Mouse (Mus musculus) urinary bladder, adult 18-20 months (tissue): ENCODE data around the gene Nyap2.

Experiments
- DNase-seq, 2 experiments: peaks; one replicate each; pipeline ENCODE4 v3.0.0; 2022; ENCODE audit warnings: low spot score in 2 of 2, mixed read lengths in 2 of 2

Gene Nyap2

GRCm38 (mm10) chr1:81076831-81077664 is at the start of gene Nyap2:
Gene Nyap2, plus strand, starts transcription at chr1:81076950.
- no peak for DNase-seq

DNA sequence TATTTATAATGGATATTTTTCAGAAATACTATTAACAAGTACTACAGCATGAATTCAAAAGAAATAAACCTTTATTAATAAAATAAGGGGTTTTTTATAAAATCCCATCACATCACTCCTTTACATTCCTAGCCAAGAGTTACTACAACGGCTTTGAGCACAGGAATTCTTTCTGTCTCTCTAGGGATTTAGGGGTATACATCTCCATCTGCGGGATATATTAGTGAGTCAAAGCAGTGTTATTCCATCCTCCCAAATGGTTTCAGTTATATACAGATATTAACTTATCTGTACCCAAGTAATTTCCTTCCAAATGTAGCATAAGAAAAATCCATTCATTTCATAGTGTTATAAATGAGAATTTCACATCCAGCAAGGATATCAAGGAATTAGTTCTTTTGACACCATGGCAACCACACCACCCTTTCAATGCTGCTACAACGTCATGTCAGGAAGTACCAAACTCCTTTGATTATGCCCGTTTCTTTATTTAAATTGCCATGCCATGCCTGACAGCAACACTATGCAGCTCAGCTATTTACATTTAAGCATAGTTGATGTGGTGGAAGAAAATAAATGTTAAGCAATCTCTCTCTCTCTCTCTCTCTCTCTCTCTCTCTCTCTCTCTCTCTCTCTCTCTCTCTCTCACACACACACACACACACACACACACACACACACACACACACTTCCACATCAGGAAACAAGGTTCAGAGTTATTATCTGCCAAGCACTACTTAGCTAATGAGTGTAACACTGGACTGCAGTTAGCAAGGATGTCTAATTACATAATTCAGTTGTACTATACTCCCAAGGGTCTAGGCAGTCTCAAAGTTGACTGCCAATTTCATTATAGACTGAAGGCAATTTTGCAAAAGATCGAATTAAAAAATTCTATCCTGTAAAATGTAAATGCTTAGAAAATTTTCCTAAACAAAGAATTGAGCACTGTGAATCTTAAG is 33.6 kb upstream of the Nyap2 start:
- DNase-seq: no peak

- no peak for DNase-seq
Observed at GRCm38 (mm10) chr1:81058340-81058739, 18.4 kb upstream of the Nyap2 start.

DNA sequence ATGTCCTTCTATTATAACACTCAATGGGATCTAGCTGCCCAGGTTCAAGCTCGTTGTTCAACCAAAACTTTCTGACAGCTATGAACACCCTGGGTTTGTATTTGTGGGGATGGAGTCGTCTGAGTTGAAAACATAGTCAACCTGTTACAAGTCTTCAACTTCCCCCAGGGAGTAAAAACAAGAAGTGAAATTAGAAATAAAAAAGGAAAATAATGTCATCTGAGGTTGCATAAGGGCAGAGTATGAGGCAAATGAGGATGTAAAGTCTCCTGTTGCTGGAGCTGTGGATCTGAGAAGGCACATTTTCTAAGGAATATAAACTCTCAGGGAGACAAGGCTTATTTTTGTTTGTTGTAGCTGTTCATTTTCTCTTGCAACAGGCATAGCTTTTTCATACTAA is 17.9 kb upstream of the Nyap2 start:
- DNase-seq: no peak

GRCm38 (mm10) chr1:81062811-81063210 is 13.9 kb upstream of the Nyap2 start:
- no peak for DNase-seq

DNA sequence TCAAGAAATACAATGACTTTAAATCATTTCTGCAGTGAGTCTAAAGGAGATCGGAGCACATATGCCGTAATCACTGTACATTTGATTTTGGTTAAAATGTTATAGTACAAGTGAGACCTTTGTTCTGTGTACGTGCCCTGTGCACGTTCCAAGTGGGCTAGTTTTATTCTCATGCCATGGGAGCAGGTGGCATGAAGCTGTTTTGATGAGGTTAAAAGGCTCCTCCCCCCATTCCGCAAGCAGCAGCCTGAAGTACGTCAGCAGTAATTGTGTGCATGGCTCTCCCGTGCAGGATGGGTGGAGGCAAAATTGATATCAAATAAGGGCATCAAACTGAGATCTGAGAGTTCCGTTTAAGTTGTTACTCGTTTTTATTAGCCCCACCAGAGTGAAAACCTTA is 491 bp upstream of the Nyap2 start:
- no peak for DNase-seq

DNA sequence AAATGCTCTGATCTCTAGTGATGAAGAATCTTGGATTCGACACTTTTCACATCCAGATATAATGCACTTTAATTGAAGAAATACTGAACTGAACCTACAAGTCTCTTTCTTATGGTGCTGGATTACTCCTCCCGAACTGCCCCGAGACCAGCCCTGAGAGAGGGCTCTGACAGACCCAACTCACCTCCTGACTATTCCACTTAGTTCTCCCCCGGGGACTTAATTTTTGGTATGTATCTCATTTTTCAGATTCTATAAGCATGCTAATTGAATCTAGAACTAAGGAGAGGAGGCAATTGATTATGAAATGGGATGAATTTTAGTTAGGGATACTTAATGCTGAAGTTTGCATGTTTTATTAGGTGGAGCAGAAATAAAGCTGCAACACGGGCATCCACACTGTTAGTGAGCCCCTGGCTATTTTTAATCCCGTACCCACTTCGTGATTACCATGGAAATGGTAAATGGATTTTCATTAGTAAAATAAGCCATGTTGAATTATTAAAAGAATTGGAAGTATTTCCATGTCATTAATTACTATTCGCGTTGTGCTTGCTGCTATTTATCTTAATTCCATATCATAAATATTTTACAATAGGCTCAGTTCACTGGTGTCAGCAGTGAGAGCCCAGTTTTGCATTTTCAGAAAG is 1.0 kb downstream of the Nyap2 start:
- no peak for DNase-seq

- DNase-seq: no peak
Observed at GRCm38 (mm10) chr1:81087485-81087884, 10.7 kb downstream of the Nyap2 start.

DNA sequence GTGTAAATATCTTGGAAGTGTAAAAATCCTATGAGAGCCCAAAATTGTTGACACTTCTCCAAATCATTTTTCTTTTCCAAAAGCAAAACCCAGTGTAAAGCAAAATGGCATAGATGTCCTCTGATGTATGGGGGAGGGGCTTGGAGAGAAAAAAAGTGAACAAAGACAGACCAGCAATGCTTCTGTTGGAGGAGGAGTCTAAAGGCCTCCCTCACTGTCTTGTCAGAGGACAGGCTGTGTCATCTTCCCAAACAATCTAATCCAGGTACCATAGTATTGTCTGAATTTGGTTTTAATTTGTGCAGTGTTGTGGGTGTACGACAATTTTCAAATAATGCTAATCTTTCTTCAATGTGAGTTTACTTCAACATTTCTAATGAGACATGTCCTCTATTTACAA is 13.7 kb downstream of the Nyap2 start:
- DNase-seq: no peak

- DNase-seq: no peak
Observed at GRCm38 (mm10) chr1:81090979-81091378, 14.2 kb downstream of the Nyap2 start.

DNA sequence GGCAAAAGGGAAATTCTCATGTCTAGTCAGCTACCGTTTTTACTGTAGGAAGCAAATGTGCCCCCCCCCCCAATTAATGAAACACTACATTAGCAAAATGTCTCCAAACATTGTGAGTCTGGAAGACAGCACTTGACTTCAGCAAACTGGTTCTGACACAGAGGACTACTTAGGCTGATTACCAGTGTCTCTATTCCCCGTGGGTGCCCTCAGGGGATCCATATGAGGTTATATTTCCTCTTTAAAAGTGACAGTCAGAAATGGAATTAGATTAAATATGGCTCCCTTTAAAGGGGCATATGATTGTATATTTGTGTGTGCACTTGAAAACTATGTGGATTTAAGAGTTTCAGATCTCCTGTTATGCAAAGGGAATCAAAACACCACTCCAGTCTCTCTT is 15.3 kb downstream of the Nyap2 start:
- no peak for DNase-seq

DNA sequence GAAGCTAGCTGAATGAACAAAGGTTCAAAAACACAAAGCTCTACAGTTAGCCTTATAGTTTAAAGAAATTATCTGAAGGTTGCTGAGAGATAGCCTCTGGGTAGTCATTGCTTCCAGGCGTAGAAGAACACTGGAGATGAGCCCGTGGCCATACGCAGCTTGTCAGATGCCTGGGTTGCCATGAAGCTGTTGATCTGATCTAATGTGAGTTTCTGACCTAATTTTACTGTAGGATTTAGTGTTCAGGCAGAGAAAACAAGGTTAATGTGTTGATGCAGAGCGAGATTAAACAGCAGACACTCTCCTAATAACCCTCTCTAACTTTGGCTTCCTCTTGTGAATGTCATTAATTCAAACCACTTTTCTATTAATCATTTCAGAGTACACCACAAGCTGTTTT is 16.1 kb downstream of the Nyap2 start:
- no peak for DNase-seq

DNA sequence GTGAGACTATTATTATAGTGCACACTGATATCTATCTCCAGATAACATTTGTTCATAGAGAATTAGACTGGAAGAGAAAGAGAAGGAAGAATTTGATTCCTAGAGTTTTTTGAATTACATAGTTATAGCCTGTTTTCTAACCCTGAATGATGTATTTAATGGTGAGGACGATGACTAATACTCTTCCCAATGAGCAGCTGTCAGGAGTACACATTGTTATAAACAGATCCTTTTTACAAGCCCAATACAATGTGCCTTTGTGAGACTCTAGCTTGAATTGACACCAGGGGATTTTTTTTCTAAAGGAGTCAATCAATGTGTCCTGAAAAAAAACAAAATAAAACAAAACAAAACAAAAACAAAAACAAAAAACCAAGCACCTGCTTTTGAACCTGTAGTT is 22.2 kb downstream of the Nyap2 start:
- DNase-seq: no peak

GRCm38 (mm10) chr1:81101749-81102148 is 25.0 kb downstream of the Nyap2 start:
- no peak for DNase-seq

DNA sequence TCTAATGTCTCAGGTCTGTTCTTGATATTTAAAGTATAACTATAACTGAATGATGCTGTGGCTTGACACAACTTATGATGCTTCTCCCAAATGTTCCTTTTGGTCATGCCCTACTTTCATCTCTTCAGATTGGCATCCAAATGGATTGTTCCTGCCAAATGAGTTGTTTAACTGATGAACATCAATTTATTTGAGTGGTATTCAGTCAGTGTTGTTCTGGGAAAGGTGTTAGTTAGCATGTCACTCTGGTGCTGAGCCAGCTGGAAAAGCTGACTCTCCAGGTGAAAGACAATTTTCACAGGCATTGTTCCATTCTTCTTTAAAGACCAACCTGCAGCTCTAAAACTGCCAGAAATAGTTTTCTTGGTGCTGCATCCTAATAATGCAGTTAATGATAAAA is 43.0 kb downstream of the Nyap2 start:
- DNase-seq: no peak

DNA sequence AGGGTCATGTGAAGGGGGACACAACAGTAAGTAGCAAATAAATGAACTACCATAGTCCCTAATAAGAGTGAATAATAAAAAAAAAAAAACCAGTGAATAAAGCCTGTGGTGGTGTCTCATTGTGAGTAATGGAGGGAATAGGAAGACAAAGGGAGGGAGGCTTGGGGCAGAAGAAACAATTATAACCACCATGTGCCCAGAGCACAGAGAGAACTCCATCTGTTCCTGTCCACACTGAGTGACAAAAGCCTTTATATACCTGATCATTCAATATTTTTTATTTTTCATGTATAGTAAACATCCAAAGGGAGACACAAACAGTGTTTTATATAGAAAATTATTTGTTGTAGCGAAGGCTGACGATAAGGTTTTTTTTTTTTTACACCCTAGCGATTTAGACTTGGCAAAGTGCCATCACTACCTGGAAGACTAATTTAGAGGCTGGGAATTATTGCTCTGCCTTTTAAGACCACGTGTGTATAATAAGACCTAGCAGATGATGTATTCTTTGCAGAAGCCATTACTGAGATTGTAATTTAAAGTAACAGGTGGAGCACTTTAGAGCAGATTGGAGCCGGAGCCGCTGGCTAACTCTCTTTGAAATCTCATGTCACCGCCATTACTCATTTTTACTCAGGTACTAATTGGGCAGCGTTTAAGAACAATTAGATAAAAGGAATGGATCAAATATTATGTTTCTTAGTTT is 55.4 kb downstream of the Nyap2 start:
- DNase-seq: no peak

GRCm38 (mm10) chr1:81143855-81144254 is 67.1 kb downstream of the Nyap2 start:
- DNase-seq: no peak

DNA sequence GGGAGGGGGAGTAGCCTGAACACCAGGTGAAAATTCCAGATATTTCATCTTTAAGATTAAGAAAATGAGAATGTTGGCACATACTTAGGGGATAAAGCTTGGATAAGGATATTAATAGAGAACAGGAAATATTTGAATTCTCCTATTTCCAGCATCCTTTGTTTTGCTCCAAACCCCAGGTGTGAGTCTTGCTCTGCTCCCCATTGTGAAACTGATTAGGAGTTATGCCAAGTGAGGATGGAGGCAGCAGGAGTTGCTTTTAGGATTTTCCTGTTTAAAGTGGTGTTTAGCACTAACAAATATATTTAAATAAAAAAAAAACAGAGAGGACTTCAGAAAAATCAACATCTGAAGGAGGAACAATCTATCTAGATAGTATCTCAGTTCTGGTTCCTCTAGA is 68.8 kb downstream of the Nyap2 start:
- no peak for DNase-seq

DNA sequence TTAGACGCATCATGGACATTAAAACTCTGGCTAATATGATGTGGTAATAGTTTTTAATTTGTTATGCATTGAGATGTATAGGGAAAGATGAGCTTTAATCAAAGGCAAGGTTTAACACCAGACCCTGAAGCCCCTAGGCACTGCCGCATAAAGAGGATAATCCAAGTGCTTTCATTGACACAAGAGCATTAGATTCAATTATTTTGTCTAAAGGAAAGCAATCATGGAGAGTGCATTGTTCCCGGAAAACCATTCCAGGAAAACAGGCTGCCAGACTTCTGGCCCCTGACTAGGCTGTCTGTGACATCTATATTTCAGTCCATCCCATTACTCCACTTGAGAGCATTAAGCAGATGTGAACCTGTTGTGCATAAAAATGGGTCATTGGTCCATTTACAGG is 92.5 kb downstream of the Nyap2 start:
- DNase-seq: no peak

DNA sequence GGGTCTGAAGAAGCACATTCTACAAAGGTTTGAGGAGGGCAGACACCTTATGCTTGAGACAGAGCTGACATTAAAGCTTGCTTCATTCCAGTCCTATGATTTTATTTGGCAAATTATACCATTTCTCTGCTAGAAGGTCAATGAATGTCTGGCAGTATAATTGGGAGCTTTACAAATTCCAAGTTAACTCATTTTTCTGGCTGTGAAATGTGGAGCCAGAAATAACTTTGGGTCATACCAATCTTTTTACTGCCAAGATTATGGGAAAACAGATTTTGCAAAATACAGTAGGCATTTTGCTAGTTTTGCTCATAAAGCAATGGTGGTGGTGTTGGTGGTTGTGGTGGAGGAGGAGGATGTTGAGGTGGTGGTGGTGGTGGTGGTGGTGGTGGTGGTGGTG is 96.0 kb downstream of the Nyap2 start:
- DNase-seq: no peak

- DNase-seq: no peak
Observed at GRCm38 (mm10) chr1:81173303-81173702, 96.6 kb downstream of the Nyap2 start.

DNA sequence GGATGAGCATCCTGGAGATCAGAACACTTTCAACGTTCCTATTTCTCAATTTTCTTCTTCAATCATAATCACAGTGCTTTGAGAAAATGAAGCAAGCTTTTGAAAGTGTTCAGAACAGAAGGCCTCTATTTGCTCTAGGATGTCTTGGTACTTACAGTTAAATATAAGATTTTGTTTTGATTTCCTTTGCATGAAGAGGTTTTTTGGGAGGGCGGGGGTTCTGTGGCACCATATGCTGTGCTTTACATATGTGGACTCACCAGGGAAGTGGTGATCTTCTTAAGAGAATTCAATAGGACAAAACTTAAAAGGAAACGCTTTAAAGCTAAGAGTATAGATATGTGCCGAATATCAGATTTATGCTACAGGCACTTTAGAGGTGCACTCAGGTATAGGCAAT is 103.0 kb downstream of the Nyap2 start:
- no peak for DNase-seq
